Mouse (Mus musculus): ENCODE data around the gene Nop16. TPM values are rescaled to one million over a fixed set of nuclear protein-coding genes. Genes with fewer than 3 reads are reported as not detected.

The Nop16 gene
- polyA plus RNA-seq, 1 experiment = 26.0 TPM

DNA sequence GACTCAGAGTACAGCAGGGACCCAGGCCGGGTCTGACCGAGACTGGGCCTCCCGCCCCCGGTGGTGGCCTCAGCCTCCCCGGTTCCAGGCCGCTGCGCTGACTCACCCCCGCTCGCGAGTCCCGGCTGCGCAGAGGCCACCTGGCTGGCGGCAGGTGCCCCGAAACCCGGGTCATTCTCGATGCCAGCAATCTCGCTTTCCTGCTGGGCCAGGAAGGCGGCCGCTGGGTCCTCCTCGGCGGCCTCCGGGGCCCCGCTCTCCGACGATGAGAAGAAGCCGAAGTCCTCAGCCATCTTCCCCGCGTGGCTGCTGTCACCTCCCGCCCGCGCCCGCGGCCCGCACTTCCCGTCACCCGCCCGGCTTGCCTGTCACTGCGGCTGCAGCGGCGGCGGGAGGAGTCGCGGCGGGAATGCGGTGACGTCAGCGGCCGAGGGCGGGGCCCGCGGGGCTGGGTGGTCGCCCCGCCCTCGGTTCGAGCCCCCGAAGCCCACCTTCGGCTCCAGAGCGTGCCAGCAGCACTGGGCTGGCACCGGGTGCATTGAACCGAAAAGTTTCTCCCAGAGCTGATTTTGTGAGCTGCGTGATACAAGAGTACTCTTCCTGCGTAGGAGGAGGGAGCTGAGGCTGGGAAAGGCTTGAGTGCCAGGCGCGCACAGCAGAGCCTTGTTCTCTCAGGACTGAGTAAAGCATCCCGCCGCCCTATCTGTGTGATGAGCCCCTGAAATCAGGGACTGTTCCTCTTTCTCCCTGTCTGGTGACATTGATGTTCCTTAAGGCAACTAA is 21.3 kb upstream of the Nop16 start, which contains the start of gene Cltb:
Gene Cltb (minus strand): TSS at position 373 of the 783 bp plus-strand sequence.
- Histone ChIP-seq H3K4me1 (ENCODE audit: control insufficient read depth, insufficient read depth, low read length) (peaks cover 2% of the 10 kb centered on the region; the same call in 1 of the 2 replicates), H3K27ac (ENCODE audit: insufficient read depth, low read length) (peak within 1 kb of the TSS; percentile 95), H3K4me3 (ENCODE audit: insufficient read depth, low read length) (peak within 1 kb of the TSS; percentile 77)
- 0 out of 2 replicates have a peak, but pooled peaks have one; percentile 54 for TF ChIP-seq POLR2A (IDR thresholded peaks at IDR 0.05; ENCODE audit: extremely low read depth, insufficient read depth, low read length)
- TF ChIP-seq CTCF (IDR thresholded peaks at IDR 0.05; ENCODE audit: extremely low read depth, insufficient read depth, low read length) = no peak

DNA sequence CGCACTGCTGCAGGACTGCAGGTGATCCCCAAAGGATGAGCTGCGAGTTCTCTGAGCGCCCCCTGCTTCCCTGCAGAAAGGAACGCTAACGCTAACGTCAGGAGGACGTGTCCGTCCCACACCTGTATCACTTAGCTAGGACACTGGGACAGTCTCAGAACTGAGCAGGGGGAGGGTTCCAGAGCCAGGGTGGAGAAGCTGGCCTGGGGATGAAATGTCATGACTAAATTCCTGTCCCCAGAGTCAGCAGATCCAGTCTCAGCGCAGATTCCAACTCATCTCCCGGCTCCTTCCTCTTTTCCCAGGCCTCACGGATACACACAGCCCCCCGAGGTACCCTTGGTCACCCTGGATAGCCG is 20.7 kb upstream of the Nop16 start:
- H3K4me1 ChIP-seq (ENCODE audit: control insufficient read depth, insufficient read depth, low read length) = peaks cover 2% of the 10 kb centered on the region; the same call in 1 of the 2 replicates
- no peak for TF ChIP-seq CTCF (IDR thresholded peaks at IDR 0.05; ENCODE audit: extremely low read depth, insufficient read depth, low read length)
- peak; percentile 27; the same call in 1 of the 2 replicates for TF ChIP-seq POLR2A (IDR thresholded peaks at IDR 0.05; ENCODE audit: extremely low read depth, insufficient read depth, low read length)
- peak overlapping the region; percentile 77 for H3K4me3 ChIP-seq (ENCODE audit: insufficient read depth, low read length)
- H3K27ac ChIP-seq (ENCODE audit: insufficient read depth, low read length) = peak overlapping the region; percentile 95

GRCm38 (mm10) chr13:54609301-54609700 is 19.4 kb upstream of the Nop16 start:
- Histone ChIP-seq H3K4me3 (ENCODE audit: insufficient read depth, low read length) (peak overlapping the region; percentile 77), H3K27ac (ENCODE audit: insufficient read depth, low read length) (0 out of 2 replicates have a peak overlapping the region, but pooled peaks have one; percentile 7), H3K4me1 (ENCODE audit: control insufficient read depth, insufficient read depth, low read length) (peaks cover 2% of the 10 kb centered on the region; the same call in 1 of the 2 replicates)
- TF ChIP-seq POLR2A (IDR thresholded peaks at IDR 0.05; ENCODE audit: extremely low read depth, insufficient read depth, low read length) = no peak
- no peak for TF ChIP-seq CTCF (IDR thresholded peaks at IDR 0.05; ENCODE audit: extremely low read depth, insufficient read depth, low read length)

GRCm38 (mm10) chr13:54608666-54609065 is 18.8 kb upstream of the Nop16 start:
- H3K27ac ChIP-seq (ENCODE audit: insufficient read depth, low read length) = no peak overlapping the region
- peaks cover 2% of the 10 kb centered on the region; the same call in 1 of the 2 replicates for H3K4me1 ChIP-seq (ENCODE audit: control insufficient read depth, insufficient read depth, low read length)
- TF ChIP-seq POLR2A (IDR thresholded peaks at IDR 0.05; ENCODE audit: extremely low read depth, insufficient read depth, low read length) = no peak
- TF ChIP-seq CTCF (IDR thresholded peaks at IDR 0.05; ENCODE audit: extremely low read depth, insufficient read depth, low read length) = no peak
- H3K4me3 ChIP-seq (ENCODE audit: insufficient read depth, low read length) = peak overlapping the region; percentile 77

GRCm38 (mm10) chr13:54608002-54608401 is 18.1 kb upstream of the Nop16 start:
- TF ChIP-seq CTCF (IDR thresholded peaks at IDR 0.05; ENCODE audit: extremely low read depth, insufficient read depth, low read length) = no peak
- TF ChIP-seq POLR2A (IDR thresholded peaks at IDR 0.05; ENCODE audit: extremely low read depth, insufficient read depth, low read length) = no peak

GRCm38 (mm10) chr13:54607204-54607603 is 17.3 kb upstream of the Nop16 start:
- TF ChIP-seq CTCF (IDR thresholded peaks at IDR 0.05; ENCODE audit: extremely low read depth, insufficient read depth, low read length) (no peak), POLR2A (IDR thresholded peaks at IDR 0.05; ENCODE audit: extremely low read depth, insufficient read depth, low read length) (no peak)
- Histone ChIP-seq H3K4me3 (ENCODE audit: insufficient read depth, low read length) (no peak overlapping the region), H3K27ac (ENCODE audit: insufficient read depth, low read length) (no peak overlapping the region), H3K4me1 (ENCODE audit: control insufficient read depth, insufficient read depth, low read length) (peaks cover 2% of the 10 kb centered on the region; the same call in 1 of the 2 replicates)

More at GRCm38 (mm10) chr13:54608002-54608401, 18.1 kb upstream of the Nop16 start:
- no peak overlapping the region; the same call in 1 of the 2 replicates for H3K4me3 ChIP-seq (ENCODE audit: insufficient read depth, low read length)
- H3K27ac ChIP-seq (ENCODE audit: insufficient read depth, low read length) = no peak overlapping the region
- H3K4me1 ChIP-seq (ENCODE audit: control insufficient read depth, insufficient read depth, low read length) = peaks cover 2% of the 10 kb centered on the region; the same call in 1 of the 2 replicates

GRCm38 (mm10) chr13:54605426-54605825 is 15.5 kb upstream of the Nop16 start:
- TF ChIP-seq CTCF (IDR thresholded peaks at IDR 0.05; ENCODE audit: extremely low read depth, insufficient read depth, low read length) (no peak), POLR2A (IDR thresholded peaks at IDR 0.05; ENCODE audit: extremely low read depth, insufficient read depth, low read length) (no peak)
- Histone ChIP-seq H3K4me3 (ENCODE audit: insufficient read depth, low read length) (no peak overlapping the region), H3K27ac (ENCODE audit: insufficient read depth, low read length) (peak overlapping the region; percentile 63; the same call in 1 of the 2 replicates)

GRCm38 (mm10) chr13:54604221-54604620 is 14.3 kb upstream of the Nop16 start:
- no peak overlapping the region for H3K27ac ChIP-seq (ENCODE audit: insufficient read depth, low read length)
- H3K4me3 ChIP-seq (ENCODE audit: insufficient read depth, low read length) = no peak overlapping the region
- TF ChIP-seq CTCF (IDR thresholded peaks at IDR 0.05; ENCODE audit: extremely low read depth, insufficient read depth, low read length) (no peak), POLR2A (IDR thresholded peaks at IDR 0.05; ENCODE audit: extremely low read depth, insufficient read depth, low read length) (no peak)
- peaks cover 2% of the 10 kb centered on the region; the same call in 1 of the 2 replicates for H3K4me1 ChIP-seq (ENCODE audit: control insufficient read depth, insufficient read depth, low read length)

More at GRCm38 (mm10) chr13:54605426-54605825, 15.5 kb upstream of the Nop16 start:
- peaks cover 2% of the 10 kb centered on the region; the same call in 1 of the 2 replicates for H3K4me1 ChIP-seq (ENCODE audit: control insufficient read depth, insufficient read depth, low read length)

DNA sequence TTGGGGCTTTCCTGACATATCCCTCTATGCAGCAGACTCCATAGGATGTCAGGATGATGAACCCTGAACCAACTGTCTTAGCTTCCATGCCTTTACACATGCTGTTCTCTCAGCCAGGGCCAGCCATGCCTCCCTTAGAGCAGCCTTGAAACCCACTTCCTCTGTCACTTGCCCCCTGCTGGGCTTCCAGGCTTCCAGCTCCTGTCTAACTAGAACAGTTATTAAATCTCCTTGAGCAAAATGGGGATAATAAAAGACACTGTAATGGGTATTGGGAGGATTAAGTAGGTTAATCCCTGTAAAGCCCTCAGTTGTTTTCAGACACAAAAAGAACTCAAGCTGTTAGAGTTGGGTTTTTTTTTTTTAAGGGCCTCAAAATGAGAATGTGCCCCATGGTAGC is 13.6 kb upstream of the Nop16 start:
- no peak overlapping the region for H3K27ac ChIP-seq (ENCODE audit: insufficient read depth, low read length)
- no peak overlapping the region for H3K4me3 ChIP-seq (ENCODE audit: insufficient read depth, low read length)
- TF ChIP-seq CTCF (IDR thresholded peaks at IDR 0.05; ENCODE audit: extremely low read depth, insufficient read depth, low read length) (no peak), POLR2A (IDR thresholded peaks at IDR 0.05; ENCODE audit: extremely low read depth, insufficient read depth, low read length) (no peak)
- H3K4me1 ChIP-seq (ENCODE audit: control insufficient read depth, insufficient read depth, low read length) = peaks cover 2% of the 10 kb centered on the region; the same call in 1 of the 2 replicates
